Mouse (Mus musculus) testis, adult 2 months (tissue): ENCODE measurements around the gene Fxr2. TPM values are rescaled to one million over a fixed set of nuclear protein-coding genes. Genes with fewer than 3 reads are reported as not detected.

ENCODE experiments used
- H3K27ac ChIP-seq: fragments of 200-500 bp; 2 replicates; pipeline ENCODE4 v1.5.1; 2012; ENCODE audit warnings: low read depth, low read length; ENCODE audit not compliant: control insufficient read depth, insufficient read depth
- H3K27me3 ChIP-seq: fragments of 200-500 bp; 2 replicates; pipeline ENCODE4 v1.6.1; 2012; ENCODE audit warnings: mild to moderate bottlenecking, low read length, moderate library complexity; ENCODE audit not compliant: control insufficient read depth, insufficient read depth
- H3K36me3 ChIP-seq: fragments of 200-500 bp; 2 replicates; pipeline ENCODE4 v1.6.1; 2012; ENCODE audit warnings: mild to moderate bottlenecking, low read length; ENCODE audit not compliant: control insufficient read depth, insufficient read depth
- H3K4me1 ChIP-seq: fragments of 200-500 bp; 2 replicates; pipeline ENCODE4 v1.6.1; 2012; ENCODE audit warnings: low read length; ENCODE audit not compliant: control insufficient read depth, insufficient read depth
- H3K4me3 ChIP-seq: fragments of 200-500 bp; 2 replicates; pipeline ENCODE4 v1.5.1; 2012; ENCODE audit warnings: low read depth, mild to moderate bottlenecking, low read length, moderate library complexity, mixed read lengths; ENCODE audit not compliant: control insufficient read depth
- CTCF ChIP-seq: fragments of 200-500 bp; IDR thresholded peaks from 2 replicates; pipeline ENCODE4 v1.5.1; 2012; ENCODE audit warnings: low read depth, mild to moderate bottlenecking, inconsistent platforms, low read length, moderate library complexity; ENCODE audit not compliant: control insufficient read depth, insufficient read depth, insufficient replicate concordance
- POLR2A ChIP-seq: fragments of 200-500 bp; IDR thresholded peaks from 2 replicates; pipeline ENCODE4 v1.6.1; 2012; ENCODE audit warnings: low read depth, mild to moderate bottlenecking, inconsistent platforms, low read length, moderate library complexity; ENCODE audit not compliant: control insufficient read depth
- polyA plus RNA-seq: library from polyadenylated mRNA; depleted of rRNA; stranded (reverse); fragments of >200 nt; gene quantifications from 2 replicates; pipeline ENCODE4 v1.2.3, GENCODE M21; 2012; rRNA removed

The Fxr2 gene
- polyA plus RNA-seq = 63.3 and 69.1 TPM in 2 replicates

DNA sequence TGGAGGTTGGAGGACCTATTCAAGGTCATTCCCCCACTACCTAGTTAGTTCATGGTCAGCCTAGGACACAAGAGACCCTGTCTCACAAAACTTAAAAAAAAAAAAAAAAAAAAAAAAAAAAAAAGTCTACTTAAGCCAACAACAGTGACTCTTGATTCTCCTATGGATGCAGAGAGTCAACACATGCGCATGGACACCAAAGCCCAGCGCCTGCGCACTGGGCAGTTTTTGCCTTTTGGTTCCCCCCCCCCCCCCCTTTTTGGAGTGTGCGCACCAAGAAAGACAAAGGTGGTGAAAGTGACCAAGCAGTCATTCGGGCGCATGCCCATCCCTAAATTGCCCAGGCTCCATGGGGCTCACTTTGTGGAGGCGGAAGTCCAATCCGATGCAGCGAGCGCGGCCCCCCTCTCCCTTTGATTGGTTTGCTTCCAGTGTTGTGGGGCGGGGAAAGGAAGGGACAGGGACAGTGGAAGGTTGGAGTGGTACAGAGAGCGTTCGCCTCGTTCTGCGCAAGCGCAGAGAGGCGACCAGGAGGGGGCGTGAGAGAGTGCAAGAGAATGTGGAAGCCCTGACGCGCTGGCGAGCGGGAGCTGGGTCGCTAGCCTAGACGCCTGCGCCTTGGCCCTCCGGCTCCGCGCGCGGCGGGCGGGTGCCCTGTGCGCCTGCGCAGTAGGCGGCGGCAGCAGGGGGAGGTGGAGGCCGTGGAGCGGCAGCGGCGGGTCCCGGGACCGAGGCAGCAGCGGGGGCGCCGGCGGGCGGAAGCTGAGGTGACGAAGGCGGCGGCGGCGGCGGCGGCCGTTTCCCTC lies at the start of gene Fxr2:
TSS of gene Fxr2 (plus strand) at position 707 of the 806 bp plus-strand sequence.
- Histone ChIP-seq H3K27ac (peak within 1 kb of the TSS; percentile 91), H3K4me1 (peaks cover 2% of the 10 kb centered on the region), H3K27me3 (no peaks in the 10 kb centered on the region), H3K36me3 (no peaks in the 10 kb centered on the region), H3K4me3 (peak within 1 kb of the TSS; percentile 97)
- peak; percentile 83 for TF ChIP-seq POLR2A
- TF ChIP-seq CTCF = peak; percentile 81; the same call in 1 of the 2 replicates

DNA sequence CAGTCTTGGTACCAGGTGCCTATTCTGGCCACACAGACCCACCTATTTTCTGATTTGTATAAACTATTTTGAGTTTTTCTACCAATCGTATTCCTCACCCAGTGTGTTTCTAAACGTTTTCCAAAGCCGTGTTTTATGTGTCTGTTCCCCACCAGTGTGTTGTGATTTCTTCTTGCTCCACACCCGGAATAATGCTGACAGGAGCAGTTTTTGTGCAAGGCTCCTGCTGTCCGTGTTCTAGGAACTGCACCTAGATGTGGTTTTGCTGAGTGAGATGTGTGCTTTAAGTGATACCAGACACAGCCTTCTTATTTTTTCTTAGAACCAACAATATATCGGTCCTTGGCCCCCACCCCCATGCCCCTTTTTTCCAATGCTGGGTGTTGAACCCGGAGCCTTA lies 48.8 kb upstream of the Fxr2 start:
- no peak for TF ChIP-seq POLR2A
- TF ChIP-seq CTCF = no peak
- Histone ChIP-seq H3K36me3 (peaks cover 5% of the 10 kb centered on the region; the same call in 1 of the 2 replicates), H3K27ac (no peak overlapping the region), H3K4me3 (no peak overlapping the region), H3K27me3 (no peaks in the 10 kb centered on the region), H3K4me1 (peaks cover 9% of the 10 kb centered on the region)

DNA sequence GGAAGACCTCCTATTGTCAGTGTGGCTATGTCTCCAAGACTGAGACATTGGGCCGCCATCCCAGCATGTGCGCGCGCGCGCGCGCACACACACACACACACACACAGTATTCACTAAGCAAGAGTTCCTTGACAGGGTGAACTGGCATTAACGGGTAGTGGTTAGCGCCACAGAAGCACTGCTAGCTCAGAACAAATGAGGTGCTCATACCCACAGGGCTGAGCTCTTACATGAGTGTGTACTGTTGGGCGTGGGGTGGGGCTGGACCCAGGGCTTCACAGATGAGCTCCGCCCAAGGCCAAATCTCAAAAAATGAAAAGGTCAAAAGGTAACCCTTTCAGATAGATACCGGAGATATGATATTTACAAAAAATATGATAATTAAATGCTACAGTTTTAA lies 47.9 kb upstream of the Fxr2 start:
- TF ChIP-seq CTCF = no peak
- TF ChIP-seq POLR2A = no peak
- Histone ChIP-seq H3K27me3 (no peaks in the 10 kb centered on the region), H3K4me1 (peaks cover 9% of the 10 kb centered on the region), H3K27ac (no peak overlapping the region), H3K36me3 (peaks cover 5% of the 10 kb centered on the region; the same call in 1 of the 2 replicates), H3K4me3 (no peak overlapping the region)

DNA sequence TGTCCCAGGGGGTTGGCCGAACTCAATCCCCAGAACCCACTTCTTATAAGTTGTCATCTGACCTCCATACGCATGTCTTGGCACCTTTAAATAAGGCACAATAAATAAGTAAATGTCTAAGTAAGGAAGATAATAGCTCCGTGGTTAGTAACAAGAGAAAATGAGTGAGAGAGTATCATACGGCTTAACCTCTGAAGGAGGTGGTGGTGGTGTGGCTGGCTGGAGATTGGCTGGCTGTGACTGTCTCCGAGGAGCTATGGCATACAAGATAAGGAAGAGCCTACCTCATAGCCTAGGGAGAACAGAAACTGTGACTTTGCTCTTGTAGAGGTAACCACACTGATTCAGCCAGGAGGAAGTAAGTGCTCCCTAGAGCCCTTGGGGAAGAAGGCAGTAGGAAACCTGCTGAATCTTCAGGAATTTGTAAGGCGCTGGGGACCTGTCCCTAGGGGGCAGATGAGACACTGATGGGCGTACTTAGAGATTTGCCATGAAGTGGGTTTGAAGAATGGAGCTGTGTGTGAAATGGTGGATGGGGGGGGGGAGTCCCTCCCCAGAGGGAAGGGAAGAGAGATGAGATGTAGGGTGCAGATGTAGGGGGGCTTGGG lies 47.0 kb upstream of the Fxr2 start:
- no peak for TF ChIP-seq CTCF

DNA sequence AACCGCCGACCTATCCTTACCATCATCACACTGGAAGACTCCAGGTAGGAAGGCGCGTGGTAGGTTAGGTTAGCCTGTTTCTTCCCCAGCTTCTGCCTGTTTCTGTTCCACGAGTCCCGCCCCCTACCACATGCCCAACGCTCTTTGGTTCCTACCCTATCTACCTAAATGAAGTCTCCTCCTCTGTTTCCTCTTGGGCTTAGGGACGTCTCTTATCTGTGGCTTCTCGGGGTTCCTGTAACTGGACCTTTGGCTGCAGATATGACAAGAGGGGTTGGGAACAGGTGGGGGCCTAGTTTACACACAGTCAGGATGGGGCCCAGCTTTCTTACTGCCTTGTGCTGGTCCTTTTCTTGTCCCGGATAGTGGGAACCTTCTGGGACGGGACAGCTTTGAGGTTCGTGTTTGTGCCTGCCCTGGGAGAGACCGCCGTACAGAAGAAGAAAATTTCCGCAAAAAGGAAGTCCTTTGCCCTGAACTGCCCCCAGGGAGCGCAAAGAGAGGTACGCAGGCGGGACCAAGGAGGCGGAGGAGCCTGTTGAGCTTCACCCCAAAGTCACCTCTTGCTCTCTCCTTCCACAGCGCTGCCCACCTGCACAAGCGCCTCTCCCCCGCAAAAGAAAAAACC lies 43.5 kb upstream of the Fxr2 start:
- Histone ChIP-seq H3K27ac (no peak overlapping the region), H3K4me1 (no peaks in the 10 kb centered on the region), H3K4me3 (no peak overlapping the region), H3K27me3 (no peaks in the 10 kb centered on the region), H3K36me3 (peaks cover 5% of the 10 kb centered on the region; the same call in 1 of the 2 replicates)
- no peak for TF ChIP-seq POLR2A
- no peak for TF ChIP-seq CTCF

More for the DNA sequence above, 47.0 kb upstream of the Fxr2 start:
- Histone ChIP-seq H3K27me3 (no peaks in the 10 kb centered on the region), H3K27ac (no peak overlapping the region), H3K4me3 (no peak overlapping the region), H3K4me1 (peaks cover 7% of the 10 kb centered on the region), H3K36me3 (peaks cover 5% of the 10 kb centered on the region; the same call in 1 of the 2 replicates)

- Histone ChIP-seq H3K4me3 (no peak overlapping the region), H3K4me1 (no peaks in the 10 kb centered on the region), H3K27ac (no peak overlapping the region), H3K36me3 (peaks cover 5% of the 10 kb centered on the region; the same call in 1 of the 2 replicates), H3K27me3 (no peaks in the 10 kb centered on the region)
- TF ChIP-seq POLR2A (no peak), CTCF (no peak)
Observed at GRCm38 (mm10) chr11:69590622-69591021, 42.2 kb upstream of the Fxr2 start.

- H3K4me1 ChIP-seq = no peaks in the 10 kb centered on the region
- H3K27ac ChIP-seq = no peak overlapping the region
- H3K27me3 ChIP-seq = no peaks in the 10 kb centered on the region
- peaks cover 5% of the 10 kb centered on the region; the same call in 1 of the 2 replicates for H3K36me3 ChIP-seq
- TF ChIP-seq POLR2A = no peak
- no peak for TF ChIP-seq CTCF
- H3K4me3 ChIP-seq = no peak overlapping the region
Observed at GRCm38 (mm10) chr11:69591424-69591823, 41.4 kb upstream of the Fxr2 start.
